Mouse (Mus musculus) myocyte (in vitro differentiated cells): Measurements from ENCODE around the gene Pnp.

ENCODE experiments used
- CEBPB ChIP-seq: IDR thresholded peaks from 2 replicates; pipeline ENCODE4 v1.6.1; 2011; ENCODE audit warnings: mild to moderate bottlenecking, moderate library complexity; ENCODE audit not compliant: poor library complexity, insufficient read depth, severe bottlenecking
- E2F4 ChIP-seq: IDR thresholded peaks from one replicate; pipeline ENCODE4 v1.6.1; 2011; ENCODE audit warnings: mild to moderate bottlenecking, control low read depth, moderate library complexity; ENCODE audit not compliant: insufficient read depth
- MAX ChIP-seq: IDR thresholded peaks from one replicate; pipeline ENCODE4 v1.6.1; 2011; ENCODE audit warnings: low read depth, mild to moderate bottlenecking, control low read depth
- MYOG ChIP-seq, 3 experiments: IDR thresholded peaks; one replicate each; pipeline ENCODE4 v1.6.1; 2011; ENCODE audit warnings: control low read depth in 2 of 3, low read depth in 2 of 3, mild to moderate bottlenecking in 2 of 3; ENCODE audit not compliant: insufficient read length in 2 of 3, control insufficient read depth in 1 of 3, insufficient read depth in 1 of 3
- POLR2A ChIP-seq: IDR thresholded peaks from one replicate; pipeline ENCODE4 v1.6.1; 2011; ENCODE audit warnings: low read depth, mild to moderate bottlenecking, control low read depth, moderate library complexity; ENCODE audit not compliant: insufficient read length
- TCF12 ChIP-seq: IDR thresholded peaks from one replicate; pipeline ENCODE4 v1.6.1; 2011; ENCODE audit warnings: mild to moderate bottlenecking, control low read depth; ENCODE audit not compliant: poor library complexity, insufficient read depth, severe bottlenecking
- USF1 ChIP-seq: IDR thresholded peaks from one replicate; pipeline ENCODE4 v1.6.1; 2011; ENCODE audit warnings: low read depth, mild to moderate bottlenecking, control low read depth, moderate library complexity

DNA sequence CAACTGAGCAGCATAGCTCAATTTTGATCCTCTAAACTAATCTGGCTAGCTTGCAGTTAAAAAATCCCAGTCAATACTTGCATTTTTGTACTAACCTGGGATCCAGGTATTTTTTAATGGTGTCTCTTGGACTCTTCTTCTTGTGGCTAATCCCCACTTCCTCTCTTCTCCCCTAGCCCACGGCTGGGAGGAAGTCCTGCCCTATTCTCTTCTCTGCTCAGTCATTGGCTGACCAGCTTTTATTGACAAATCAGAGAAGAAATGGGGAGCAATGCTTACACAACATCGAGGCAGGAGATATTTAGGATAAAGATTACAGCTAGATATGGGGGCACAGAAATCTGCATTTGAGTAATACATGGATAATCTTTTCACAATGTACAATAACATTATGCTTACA is 8.1 kb downstream of the Pnp start:
- TF ChIP-seq CEBPB = no peak
- TF ChIP-seq TCF12 = no peak
- no peak for TF ChIP-seq POLR2A
- TF ChIP-seq MAX = no peak
- TF ChIP-seq MYOG (IDR thresholded peaks at IDR 0.05; ENCODE audit: control insufficient read depth in 1 of 3, insufficient read depth in 1 of 3, insufficient read length in 2 of 3, low read depth in 2 of 3) = no peak
- TF ChIP-seq E2F4 = no peak
- no peak for TF ChIP-seq USF1
